Mouse (Mus musculus) spleen, adult 2 months (tissue): ENCODE measurements around the gene Psmd3.

Experiments used
- CTCF ChIP-seq: fragments of 200-500 bp; IDR thresholded peaks from 2 replicates; pipeline ENCODE4 v1.5.1; 2011; ENCODE audit warnings: mild to moderate bottlenecking, inconsistent platforms; ENCODE audit not compliant: insufficient read depth, insufficient read length, insufficient replicate concordance; ENCODE audit errors: extremely low read depth
- POLR2A ChIP-seq: fragments of 200-500 bp; IDR thresholded peaks from 2 replicates; pipeline ENCODE4 v1.6.1; 2011; ENCODE audit warnings: low read depth, low read length, inconsistent platforms

- TF ChIP-seq POLR2A (no peak), CTCF (no peak)
These were observed 53.8 kb downstream of the Psmd3 start for GRCm38 (mm10) chr11:98736176-98736575.
